Mouse (Mus musculus) testis, adult 2 months (tissue): ENCODE measurements around the gene Nod1. TPM values are rescaled to one million over a fixed set of nuclear protein-coding genes. Genes with fewer than 3 reads are reported as not detected.

Source experiments
- H3K27ac ChIP-seq: fragments of 200-500 bp; 2 replicates; pipeline ENCODE4 v1.5.1; 2012; ENCODE audit warnings: low read depth, low read length; ENCODE audit not compliant: control insufficient read depth, insufficient read depth
- H3K27me3 ChIP-seq: fragments of 200-500 bp; 2 replicates; pipeline ENCODE4 v1.6.1; 2012; ENCODE audit warnings: mild to moderate bottlenecking, low read length, moderate library complexity; ENCODE audit not compliant: control insufficient read depth, insufficient read depth
- H3K36me3 ChIP-seq: fragments of 200-500 bp; 2 replicates; pipeline ENCODE4 v1.6.1; 2012; ENCODE audit warnings: mild to moderate bottlenecking, low read length; ENCODE audit not compliant: control insufficient read depth, insufficient read depth
- H3K4me1 ChIP-seq: fragments of 200-500 bp; 2 replicates; pipeline ENCODE4 v1.6.1; 2012; ENCODE audit warnings: low read length; ENCODE audit not compliant: control insufficient read depth, insufficient read depth
- H3K4me3 ChIP-seq: fragments of 200-500 bp; 2 replicates; pipeline ENCODE4 v1.5.1; 2012; ENCODE audit warnings: low read depth, mild to moderate bottlenecking, low read length, moderate library complexity, mixed read lengths; ENCODE audit not compliant: control insufficient read depth
- CTCF ChIP-seq: fragments of 200-500 bp; IDR thresholded peaks from 2 replicates; pipeline ENCODE4 v1.5.1; 2012; ENCODE audit warnings: low read depth, mild to moderate bottlenecking, inconsistent platforms, low read length, moderate library complexity; ENCODE audit not compliant: control insufficient read depth, insufficient read depth, insufficient replicate concordance
- POLR2A ChIP-seq: fragments of 200-500 bp; IDR thresholded peaks from 2 replicates; pipeline ENCODE4 v1.6.1; 2012; ENCODE audit warnings: low read depth, mild to moderate bottlenecking, inconsistent platforms, low read length, moderate library complexity; ENCODE audit not compliant: control insufficient read depth
- polyA plus RNA-seq: library from polyadenylated mRNA; depleted of rRNA; stranded (reverse); fragments of >200 nt; gene quantifications from 2 replicates; pipeline ENCODE4 v1.2.3, GENCODE M21; 2012

Nod1 gene
- polyA plus RNA-seq, 1 experiment, result 0.88 TPM

DNA sequence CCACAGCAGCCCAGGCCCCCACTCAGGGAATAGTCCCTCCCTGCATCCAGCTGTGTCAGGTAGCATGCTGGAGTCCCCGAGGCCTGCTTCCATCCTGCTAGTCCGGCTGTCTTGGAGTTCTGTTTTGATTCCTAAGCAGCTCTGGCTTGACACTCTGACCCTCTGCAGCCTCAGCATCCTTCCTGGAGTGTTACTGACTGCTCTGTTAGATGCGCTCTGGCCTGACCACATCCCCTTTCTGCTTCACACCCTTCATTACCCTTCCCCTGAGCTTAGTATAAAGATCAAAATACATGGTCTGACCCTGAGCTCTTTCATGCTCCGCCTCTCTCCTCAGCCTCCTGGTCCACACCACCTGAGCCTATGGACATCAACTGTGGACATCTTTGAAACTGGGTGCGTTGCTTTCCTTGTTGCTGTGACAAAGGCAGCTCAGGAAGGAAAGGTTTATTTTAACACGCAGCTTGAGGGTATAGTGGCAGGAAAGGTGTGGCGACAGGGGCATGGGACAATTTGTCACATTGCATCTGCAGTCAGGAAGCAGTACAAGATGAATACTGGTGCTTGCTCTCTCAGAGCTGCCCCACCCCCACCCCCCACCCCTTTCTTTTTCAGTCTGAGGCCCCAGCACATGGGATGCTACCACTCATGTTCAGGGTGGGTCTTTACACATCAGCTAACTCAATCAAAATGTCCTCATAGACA is 46.5 kb downstream of the Nod1 start:
- TF ChIP-seq POLR2A, result no peak
- no peak for TF ChIP-seq CTCF
- no peaks in the 10 kb centered on the region for H3K27me3 ChIP-seq
- no peaks in the 10 kb centered on the region for H3K36me3 ChIP-seq

DNA sequence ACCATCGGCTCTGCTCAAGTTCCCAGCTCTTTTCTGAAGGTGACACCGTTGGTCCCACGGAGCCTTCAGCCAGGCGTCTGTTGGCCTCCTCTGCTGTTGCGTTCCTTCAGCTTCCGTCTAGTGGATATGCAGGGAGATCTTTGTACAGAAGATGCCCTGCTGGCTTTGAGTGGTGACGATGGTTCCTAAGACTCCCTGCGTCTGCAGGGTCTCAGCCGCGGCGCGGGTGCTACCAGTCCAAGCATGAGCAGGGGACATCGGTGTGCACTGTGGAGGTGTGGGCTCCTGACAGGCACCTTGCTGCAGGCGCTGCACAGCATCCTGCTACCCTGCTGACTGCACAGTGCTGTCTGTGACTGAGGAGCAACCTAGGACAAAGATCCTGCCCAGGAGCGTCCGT is 47.9 kb downstream of the Nod1 start:
- H3K36me3 ChIP-seq, result no peaks in the 10 kb centered on the region
- H3K4me3 ChIP-seq, result no peak overlapping the region
- TF ChIP-seq POLR2A, result no peak
- no peak for TF ChIP-seq CTCF
- H3K4me1 ChIP-seq, result no peaks in the 10 kb centered on the region
- no peak overlapping the region for H3K27ac ChIP-seq
- no peaks in the 10 kb centered on the region for H3K27me3 ChIP-seq

More for the DNA sequence above, 46.5 kb downstream of the Nod1 start:
- Histone ChIP-seq H3K27ac (no peak overlapping the region), H3K4me3 (no peak overlapping the region), H3K4me1 (no peaks in the 10 kb centered on the region)

DNA sequence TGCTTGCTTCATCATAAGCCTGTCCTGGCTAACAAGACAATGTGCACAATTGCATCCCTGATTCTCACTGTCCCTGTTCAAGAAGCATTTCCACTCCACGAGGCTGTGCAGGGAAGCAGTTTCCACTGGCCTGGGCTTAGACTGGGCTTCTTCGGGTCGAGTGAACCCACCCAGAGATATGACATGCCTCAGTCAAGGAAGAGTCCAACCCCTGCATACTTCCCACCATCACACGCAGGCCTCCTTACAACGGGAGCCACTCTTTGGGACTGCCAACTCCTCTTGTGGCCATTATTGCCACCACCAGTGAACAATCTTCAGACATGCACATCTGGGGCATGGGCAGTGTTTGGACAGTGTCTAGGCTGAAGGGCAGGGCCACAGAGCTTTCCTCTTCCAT is 53.9 kb downstream of the Nod1 start:
- TF ChIP-seq POLR2A, result no peak
- TF ChIP-seq CTCF, result no peak

GRCm38 (mm10) chr6:54917523-54917922 is 54.9 kb downstream of the Nod1 start:
- H3K4me3 ChIP-seq, result no peak overlapping the region
- H3K27ac ChIP-seq, result no peak overlapping the region
- no peaks in the 10 kb centered on the region for H3K36me3 ChIP-seq
- H3K4me1 ChIP-seq, result no peaks in the 10 kb centered on the region
- H3K27me3 ChIP-seq, result no peaks in the 10 kb centered on the region
- peak; percentile 21; the same call in 1 of the 2 replicates for TF ChIP-seq CTCF
- no peak for TF ChIP-seq POLR2A

More for the DNA sequence above, 53.9 kb downstream of the Nod1 start:
- H3K27ac ChIP-seq, result no peak overlapping the region
- no peak overlapping the region for H3K4me3 ChIP-seq
- no peaks in the 10 kb centered on the region for H3K27me3 ChIP-seq
- H3K4me1 ChIP-seq, result no peaks in the 10 kb centered on the region
- H3K36me3 ChIP-seq, result no peaks in the 10 kb centered on the region

- no peak overlapping the region for H3K27ac ChIP-seq
- no peak overlapping the region for H3K4me3 ChIP-seq
- no peak for TF ChIP-seq POLR2A
- no peak for TF ChIP-seq CTCF
- H3K27me3 ChIP-seq, result no peaks in the 10 kb centered on the region
- H3K36me3 ChIP-seq, result no peaks in the 10 kb centered on the region
- no peaks in the 10 kb centered on the region for H3K4me1 ChIP-seq
Measured at GRCm38 (mm10) chr6:54916941-54917340, 55.5 kb downstream of the Nod1 start.

DNA sequence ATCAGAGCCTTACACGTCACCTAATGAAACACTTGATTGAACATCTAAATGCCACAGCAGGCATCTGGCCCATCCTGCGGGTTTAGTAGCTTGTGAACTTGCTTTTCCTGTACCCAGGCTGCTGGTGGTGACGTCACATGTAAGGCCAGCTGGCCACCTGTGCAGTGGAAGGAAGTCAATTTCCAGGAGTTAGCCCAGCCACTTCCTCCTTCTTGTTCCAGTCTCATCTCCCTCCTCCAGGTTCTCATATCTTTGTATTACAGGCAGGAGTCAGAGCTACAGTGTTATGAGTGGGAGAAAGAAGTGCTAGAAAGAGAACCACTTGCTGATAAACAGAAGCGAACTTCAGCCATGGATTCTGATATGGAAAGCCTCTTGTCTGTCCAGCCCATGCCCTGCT is 56.2 kb downstream of the Nod1 start:
- no peak overlapping the region for H3K4me3 ChIP-seq
- no peaks in the 10 kb centered on the region for H3K27me3 ChIP-seq
- no peaks in the 10 kb centered on the region for H3K4me1 ChIP-seq
- no peak for TF ChIP-seq POLR2A
- TF ChIP-seq CTCF, result no peak
- H3K27ac ChIP-seq, result no peak overlapping the region
- H3K36me3 ChIP-seq, result no peaks in the 10 kb centered on the region

DNA sequence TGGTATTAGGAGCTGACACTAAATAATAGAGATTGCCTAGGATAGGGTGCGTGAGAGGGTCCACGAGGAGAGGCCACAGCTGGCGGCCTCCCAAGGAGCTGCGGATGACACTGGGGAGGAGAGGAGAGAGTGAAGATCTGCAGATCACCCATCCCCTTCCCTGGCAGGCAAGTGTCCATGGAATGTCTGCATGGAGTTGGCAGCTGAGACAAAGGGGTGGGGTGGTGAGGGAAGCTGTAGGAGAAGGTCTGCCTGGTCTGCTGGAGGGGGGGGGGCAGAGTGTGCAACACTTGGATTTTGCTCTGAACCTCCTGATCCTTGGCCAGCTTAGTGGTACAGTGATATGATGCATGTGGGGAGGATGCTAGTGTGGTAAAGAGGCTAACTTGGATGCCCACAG is 57.4 kb downstream of the Nod1 start:
- no peak for TF ChIP-seq POLR2A
- no peak for TF ChIP-seq CTCF

DNA sequence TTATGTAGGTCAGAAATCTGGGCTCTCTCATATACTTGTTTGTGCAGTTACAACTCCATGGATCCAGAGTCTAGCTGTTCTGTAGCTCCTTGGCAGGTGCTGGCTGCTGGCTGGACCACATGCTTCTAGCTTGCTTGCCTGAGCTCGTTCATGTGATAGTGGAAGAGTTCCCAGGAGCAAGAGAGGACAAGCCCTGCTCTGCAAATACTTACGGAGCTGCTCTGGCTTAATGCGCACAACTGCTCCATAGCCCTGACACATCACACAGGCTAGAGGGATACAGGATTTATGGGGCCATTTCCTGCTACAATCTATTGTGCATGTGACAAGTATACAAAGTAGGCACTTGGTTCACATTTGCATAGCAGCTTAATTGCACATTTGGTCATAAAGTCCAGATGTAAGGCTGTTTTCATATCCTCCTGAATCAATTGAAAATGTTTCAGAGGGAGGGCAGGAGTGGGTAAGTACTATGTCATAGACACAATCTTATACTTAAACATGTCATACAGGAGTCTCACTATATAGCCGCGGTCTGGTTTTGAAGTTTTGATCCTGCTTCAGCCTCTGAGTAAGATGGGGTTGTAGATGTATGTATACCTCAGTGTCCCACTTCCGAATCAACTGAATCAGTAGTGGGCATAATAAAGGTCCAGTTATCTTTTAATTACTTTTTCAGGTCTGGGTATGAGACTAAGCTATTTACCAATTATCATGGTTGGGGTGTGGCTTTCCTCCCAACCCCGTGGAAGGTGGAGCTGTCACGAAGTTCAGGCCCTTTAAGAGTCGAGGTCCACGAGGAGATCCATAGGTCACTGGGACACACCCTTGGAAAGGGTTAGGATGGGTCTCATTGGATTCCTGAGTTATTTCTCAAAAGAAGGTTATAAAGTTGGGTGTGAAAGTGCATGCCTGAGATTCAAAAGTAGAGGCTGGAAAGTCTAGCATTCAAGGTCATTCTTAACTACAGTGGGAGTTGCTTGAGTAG is 66.1 kb downstream of the Nod1 start:
- TF ChIP-seq POLR2A (no peak), CTCF (no peak)
- Histone ChIP-seq H3K4me3 (no peak overlapping the region), H3K36me3 (no peaks in the 10 kb centered on the region), H3K4me1 (no peaks in the 10 kb centered on the region), H3K27ac (no peak overlapping the region), H3K27me3 (no peaks in the 10 kb centered on the region)

More for the DNA sequence above, 57.4 kb downstream of the Nod1 start:
- no peak overlapping the region for H3K4me3 ChIP-seq
- no peaks in the 10 kb centered on the region for H3K36me3 ChIP-seq
- no peaks in the 10 kb centered on the region for H3K27me3 ChIP-seq
- H3K4me1 ChIP-seq, result no peaks in the 10 kb centered on the region
- no peak overlapping the region for H3K27ac ChIP-seq
